Mouse (Mus musculus) gastrocnemius, adult 8-10 months (tissue): Measurements from ENCODE around the gene Dkk2. TPM values are rescaled to one million over a fixed set of nuclear protein-coding genes. Genes with fewer than 3 reads are reported as not detected.

Experiments
- DNase-seq, 2 experiments: peaks; one replicate each; pipeline ENCODE4 v3.0.0; 2022; ENCODE audit warnings: low spot score in 2 of 2
- total RNA-seq, 4 experiments: library from RNA; stranded (reverse); gene quantifications; 2 replicates each; pipeline ENCODE4 v1.2.4; 2022

The Dkk2 gene
- total RNA-seq, 4 experiments from 2014 or later, result 5.0 to 8.9 (median 5.6) TPM

DNA sequence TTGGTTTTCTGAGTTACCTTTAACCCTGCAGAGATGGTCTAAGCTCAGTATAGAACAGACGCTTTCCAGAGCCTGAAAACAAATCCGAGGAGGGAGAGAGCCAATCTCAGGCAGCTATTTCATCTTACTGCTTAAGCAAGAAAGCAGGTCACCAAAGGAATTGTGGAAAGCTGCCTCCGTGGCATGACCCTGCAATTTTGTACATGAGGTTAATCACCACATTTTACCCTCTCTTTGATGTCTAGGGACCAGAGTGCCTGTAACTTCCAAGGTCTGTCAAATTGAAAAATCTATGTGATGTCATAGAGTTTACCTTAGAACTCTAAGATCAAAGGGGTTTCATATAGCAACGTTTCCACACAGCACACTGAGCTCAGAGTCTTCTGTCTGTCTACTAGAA, 37.5 kb downstream of the Dkk2 start:
- no peak for DNase-seq

DNA sequence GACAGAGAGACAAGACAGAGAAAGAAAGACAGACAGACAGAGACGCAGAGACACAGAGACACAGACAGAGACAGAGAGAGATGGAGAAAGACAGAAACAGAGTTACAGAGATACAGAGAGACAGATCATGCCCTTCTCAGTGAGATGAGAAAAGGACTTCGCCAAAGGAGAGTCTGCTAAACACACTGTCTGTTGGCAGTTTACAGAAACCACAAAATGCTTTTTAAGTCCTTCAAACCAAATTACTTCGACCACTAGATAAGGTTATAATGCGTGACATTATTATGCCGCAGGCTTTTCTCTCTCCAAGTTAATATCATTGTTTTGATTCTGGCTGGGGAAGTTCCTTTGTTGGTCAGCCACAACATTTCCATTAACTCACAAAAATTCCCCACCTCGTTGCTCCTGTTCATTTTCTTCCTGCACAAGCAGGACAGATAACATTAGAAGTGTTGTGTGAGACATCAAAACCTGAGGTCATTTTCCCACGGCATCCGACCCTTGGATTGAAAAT, 40.2 kb downstream of the Dkk2 start:
- DNase-seq, result no peak

DNA sequence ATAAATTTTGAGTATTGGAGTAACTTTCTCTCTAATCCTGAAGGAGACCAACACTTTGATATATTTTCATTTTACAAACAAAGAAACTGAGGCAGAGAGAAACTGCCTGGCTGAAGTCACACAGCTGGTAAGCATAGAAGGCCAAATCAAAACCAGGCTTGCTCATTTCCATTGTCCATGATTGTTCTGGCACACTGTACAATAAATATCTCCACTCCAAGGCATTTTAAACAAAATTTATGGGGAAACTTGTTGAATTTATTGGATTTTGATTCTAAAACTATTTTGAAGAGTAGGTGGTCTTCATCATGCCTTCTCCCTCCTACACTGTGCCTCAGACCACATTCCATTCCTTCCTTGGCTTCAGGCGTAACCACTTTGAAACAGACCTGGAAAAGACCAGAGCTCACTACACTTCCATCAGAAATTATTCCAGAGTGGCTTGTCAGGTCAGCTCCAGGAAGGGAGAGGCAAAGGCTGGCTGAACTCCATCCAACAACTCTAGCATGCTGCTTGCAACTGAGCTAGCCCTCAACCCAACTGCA, 44.7 kb downstream of the Dkk2 start:
- no peak for DNase-seq

DNA sequence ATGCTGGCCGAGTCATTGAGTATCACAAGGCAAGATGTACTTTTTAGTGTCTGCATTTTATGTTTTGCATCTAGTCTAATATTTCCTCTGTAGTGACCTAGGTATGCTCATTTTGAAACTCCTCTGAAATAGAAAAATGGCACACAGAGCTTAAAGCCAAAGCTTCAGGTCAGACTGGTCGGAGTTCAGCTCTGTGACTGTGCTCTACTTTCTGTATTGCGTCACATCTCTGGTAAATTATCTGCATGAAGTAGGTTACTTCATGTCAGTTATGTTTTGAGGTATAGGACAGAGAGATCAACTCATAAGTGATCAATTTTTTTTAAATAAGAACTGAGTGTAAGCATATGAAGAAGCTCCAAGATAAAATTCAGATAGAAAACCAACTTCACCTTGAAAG, 45.7 kb downstream of the Dkk2 start:
- DNase-seq, result no peak

DNA sequence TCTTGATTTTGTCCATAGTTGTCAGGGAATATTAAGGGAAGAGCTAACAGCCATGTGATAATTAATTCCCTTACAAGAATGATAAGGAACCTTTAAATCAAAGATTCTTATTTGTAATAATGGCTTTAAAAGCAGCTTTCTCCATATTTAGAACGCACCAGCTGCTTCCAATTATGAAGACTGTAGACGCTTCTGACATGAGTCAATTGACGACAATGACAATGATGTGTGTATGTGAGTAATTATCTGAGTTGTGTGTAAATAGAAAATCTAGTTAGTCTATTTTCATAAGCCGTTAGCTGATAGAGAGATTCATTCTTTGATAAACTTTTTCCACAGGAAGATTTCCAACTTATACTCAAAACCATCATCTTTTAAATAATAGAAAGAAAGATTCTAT, 46.8 kb downstream of the Dkk2 start:
- no peak for DNase-seq

DNA sequence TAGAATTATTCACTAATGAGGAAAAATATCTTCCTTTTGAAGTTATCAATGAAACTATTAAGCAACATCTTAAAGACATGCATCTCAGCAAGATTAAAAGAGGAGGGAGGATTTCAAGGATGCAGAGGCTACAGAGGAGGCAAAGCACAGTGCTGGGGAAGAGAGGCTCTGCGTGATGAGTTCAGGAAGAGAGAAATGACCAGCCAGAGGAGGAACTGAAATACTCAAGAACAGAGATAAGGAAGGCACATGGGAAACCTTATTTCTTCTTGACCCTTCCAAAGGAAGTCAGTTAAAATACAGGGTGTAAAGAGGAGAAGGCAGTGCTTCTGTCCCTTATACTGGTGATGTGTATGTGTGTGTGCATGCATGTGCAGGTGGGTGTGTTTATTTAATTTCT, 49.4 kb downstream of the Dkk2 start:
- DNase-seq, result no peak

DNA sequence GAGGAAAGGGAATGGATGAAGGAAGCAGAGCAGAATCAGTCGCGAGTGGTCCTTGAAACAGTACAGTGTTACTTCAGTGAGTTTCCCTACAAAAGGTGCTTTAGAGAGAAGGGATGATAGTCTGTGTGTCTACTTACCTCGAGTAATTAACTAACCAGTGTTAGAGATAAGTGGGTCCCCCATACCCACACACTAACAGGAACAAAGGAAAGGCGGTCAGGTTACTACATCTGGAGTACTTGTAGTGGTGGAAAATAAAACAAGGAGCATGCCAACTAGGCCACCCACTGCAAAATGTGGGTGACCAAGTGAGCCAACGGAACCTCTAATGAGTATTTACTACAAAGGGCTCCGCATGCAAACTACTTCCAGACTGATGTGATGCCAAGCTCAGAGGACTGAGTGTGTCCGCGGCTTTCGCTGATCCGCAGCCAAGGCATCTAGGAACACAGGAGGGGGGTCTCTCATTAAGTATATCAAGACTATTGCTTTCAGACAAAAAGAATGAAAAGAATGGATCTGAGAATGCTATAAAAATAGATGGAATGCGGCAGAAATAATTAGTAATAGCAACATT, 52.8 kb downstream of the Dkk2 start:
- DNase-seq, result no peak

DNA sequence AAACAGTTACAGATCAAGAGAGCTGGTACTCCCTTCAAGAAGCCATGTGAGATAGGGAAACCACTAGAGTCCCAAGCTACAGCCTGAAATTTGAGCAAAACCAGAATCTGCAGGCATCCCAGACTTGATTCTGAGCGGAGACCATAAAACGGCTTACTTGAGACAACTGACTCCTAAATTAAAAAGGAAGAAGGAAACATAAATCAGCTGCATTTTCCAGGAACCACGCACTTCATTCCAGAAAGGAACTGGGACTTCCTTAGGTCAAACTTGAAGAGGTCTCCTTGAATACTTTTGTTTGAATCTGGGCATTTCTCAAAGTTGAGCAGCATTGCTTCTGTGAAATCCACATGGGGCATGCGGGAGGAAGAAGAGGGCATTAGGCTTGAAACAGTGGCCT, 55.9 kb downstream of the Dkk2 start:
- DNase-seq, result no peak

DNA sequence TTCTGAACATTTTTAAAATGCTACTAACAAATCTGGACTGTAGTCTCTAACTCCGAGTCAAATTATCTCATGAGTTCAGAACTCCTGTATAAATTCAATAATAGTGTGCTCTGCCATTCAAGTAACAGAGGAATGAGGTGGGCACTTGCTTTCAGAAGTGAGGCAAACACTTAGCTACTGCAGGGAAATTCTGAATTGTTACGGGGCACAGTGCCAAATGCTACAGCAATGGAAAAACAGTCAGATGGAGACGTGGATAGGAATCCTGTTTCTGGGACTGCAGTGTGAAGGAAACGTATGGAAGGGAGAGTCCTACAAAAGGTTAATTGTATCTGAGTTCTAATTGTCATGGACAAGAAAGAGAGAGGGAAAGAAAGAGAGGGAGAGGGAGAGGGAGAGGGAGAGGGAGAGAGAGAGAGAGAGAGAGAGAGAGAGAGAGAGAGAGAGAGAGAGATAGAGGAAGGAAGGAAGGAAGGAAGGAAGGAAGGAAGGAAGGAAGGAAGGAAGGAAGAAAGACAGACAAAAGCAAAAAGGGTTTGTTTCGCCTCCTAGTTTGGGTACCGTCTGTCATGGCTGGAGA, 64.4 kb downstream of the Dkk2 start:
- DNase-seq, result no peak

DNA sequence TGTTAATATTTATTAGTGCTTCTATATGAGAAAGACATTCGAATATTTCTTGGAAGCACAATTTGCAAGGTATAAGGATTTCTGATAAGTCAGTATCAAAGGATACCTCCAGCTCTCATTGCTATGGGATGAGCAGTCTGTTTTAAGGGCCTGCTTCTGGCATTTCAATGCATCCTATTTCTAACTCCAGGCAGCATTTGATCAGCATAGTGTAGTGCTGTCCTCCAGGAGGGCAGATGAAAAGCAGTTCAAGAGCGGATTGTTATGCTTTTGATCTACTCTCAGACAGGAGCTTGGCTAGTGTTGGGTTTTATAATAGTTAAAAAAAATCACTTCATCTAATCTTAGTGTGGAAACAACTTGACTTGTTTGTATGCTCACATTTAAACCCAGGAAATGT, 73.7 kb downstream of the Dkk2 start:
- no peak for DNase-seq

DNA sequence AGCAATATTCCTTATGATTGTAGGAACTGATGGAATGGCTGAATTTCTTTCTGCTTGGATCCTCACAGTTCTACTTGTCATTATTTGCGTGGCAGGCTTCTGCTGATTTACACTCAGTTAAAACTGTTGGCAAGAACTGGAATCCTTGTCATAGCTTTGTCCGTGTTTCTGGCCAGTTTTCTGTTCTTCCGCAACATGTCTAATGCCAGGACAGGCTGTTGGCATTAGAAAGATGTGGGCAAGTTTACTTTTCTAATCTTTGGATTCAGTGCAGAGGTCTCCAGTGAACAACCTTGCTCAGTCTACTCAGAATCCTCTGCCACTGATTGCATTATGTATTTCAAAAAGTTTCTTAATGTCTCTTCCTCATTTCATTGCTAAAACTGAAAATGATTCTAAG, 83.8 kb downstream of the Dkk2 start:
- no peak for DNase-seq

DNA sequence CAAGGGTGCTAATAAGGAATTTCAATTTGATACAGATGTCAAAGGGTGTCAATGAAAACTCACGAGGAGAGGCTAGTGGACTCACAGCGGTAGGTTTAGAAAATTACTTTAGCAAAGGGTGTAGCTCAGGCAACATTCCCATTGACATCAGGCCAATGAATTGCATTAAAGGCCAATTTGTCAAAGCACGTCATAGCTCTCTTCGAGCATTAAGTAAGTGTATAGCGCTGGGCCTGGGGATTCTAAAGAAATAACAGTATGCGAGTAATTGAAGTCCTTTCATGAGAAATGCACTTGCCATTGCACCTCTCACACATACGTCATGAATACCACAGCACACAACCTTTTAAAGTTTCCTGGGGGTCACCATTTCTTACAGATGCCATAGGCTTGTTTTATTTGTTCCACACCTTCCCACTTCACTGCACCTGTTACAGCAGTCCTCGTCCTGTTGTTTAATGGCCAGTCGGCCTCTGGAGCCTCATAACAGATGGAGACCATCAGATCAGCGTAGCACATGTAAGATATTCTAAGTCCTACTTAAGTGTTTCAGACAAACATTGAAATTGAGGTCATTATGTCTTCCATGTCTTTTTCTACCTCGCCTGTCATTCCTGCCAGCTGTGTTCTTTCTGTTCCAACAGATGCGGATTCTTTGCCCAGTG, 101.9 kb downstream of the Dkk2 start:
- DNase-seq, result no peak

DNA sequence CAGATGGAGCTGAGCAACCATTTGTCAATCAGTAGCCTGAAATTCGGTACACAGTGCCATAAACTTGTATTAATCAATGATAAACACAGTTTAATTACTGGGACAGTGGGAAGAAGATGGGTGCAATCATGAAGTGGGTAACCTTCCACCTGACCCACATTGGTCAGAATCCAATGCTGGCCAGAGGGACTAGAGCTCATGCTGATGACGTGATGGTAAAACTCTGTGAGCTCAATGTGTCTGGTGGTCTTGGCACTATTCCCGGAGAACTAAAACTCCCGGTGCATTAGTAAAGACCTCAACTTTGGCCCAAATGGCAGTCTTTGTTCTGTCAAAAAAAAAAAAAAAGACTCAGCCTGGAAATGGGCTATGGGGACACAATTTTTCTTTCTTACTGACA, 116.9 kb downstream of the Dkk2 start:
- DNase-seq, result no peak

DNA sequence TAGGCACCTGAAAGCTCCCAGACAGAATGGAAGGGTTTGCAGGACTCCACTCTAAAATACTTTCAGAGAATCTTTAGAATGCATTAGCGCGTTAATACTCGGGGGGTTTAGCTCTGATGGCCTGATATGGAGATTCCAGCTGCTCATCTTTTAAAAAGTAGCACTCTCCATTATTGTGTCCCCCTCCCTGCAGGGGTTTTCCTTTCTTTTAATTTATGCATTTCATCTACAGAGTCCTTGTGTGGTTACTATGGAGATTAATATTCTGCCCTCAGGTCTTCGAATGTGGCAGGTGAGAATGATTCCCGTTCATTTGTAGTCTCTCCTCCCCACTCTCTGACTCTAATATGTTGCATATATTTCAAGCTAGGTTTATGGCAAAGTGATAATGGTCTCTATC, 117.6 kb downstream of the Dkk2 start:
- DNase-seq, result no peak

DNA sequence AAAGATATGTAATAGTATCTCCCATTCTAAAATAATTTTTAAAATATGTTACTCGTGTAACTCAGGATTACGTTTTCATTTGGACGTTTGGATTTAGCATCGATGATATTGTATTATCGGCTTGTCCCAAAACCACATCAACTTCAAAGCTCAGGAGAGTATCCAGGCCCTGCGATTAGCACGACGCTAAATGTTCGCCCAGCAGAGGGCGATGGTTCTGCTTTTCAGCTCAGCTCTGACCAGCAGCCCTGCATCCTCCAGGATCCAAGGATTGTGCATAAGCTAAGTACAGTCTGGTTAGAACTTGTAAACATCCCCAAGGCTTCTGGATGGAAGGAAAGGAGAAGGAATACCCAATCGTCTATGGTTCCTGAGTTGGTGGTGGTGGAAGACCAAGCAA, 122.4 kb downstream of the Dkk2 start:
- peak; percentile 4 to 5 for DNase-seq

DNA sequence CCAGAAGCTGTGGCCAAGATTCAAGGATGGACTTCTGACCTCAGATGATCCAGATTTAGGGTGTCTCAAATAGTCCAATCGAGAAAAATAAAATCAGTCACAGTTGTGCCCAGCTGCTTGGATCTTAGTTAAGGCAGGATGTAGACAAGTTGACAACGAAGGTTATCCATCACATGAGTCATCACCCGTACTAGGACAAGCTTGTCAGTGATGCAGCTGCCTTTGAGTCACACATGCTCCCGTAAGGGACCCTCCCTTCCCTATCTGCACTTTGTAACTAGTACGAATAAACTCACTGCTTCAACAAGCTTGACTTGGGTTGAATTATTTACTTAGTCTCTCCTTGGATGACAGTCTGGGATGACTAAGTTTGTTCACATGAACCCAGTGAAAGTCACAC, 126.2 kb downstream of the Dkk2 start:
- no peak for DNase-seq

DNA sequence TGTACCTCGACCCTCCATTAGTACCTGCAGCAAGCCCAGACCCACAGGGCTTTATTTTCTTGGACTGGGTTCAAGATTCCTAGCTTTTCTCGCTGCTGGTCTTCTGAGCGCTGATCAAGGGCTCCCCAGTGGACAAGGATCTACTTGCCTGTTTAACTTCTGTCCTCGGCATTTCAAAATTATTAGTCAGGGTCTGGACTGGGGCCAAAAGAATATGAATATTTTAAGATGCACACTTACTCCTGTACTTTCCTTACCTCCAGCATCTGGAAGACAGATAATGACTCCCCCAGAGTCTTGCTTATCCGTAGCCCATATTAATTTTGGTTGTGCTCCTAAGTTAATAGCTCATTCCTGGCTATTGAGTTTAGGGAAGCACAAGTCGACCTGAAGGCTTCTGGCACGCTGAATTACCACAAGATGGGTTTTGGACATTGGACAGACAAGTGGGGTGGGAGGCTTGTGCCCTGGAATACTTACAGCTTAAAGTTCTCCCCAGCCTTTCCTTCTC, 134.9 kb downstream of the Dkk2 start:
- no peak for DNase-seq

DNA sequence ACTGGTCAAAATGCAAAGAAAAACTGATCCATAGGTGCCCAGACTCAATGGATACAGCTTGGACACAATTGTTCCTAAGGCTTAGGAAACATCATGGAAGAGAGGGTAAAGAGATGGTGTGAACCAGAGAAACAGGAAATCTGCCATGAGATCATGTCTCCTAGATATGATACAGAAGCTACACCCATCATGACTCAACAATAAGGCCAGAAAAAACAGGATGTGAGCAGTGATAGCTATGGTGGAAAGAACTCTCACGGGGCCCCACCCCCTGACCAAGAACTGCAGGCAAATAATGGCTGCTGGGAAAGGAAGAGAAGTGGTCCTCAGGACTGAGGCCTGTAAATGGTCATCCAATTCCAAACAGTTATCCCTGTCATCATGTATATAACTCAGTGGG, 142.5 kb downstream of the Dkk2 start:
- DNase-seq, result no peak
